Mouse (Mus musculus) spleen, postnatal 4 days (tissue): ENCODE measurements around the gene Trak1.
"Not testable (repeated sequence)": the region's sequence is repeated elsewhere in the genome, so short reads cannot be mapped to it uniquely, and the experiment has no call there.

Experiments used
- DNase-seq, 2 experiments: peaks; one replicate each; pipeline ENCODE4 v3.0.0; 2022; ENCODE audit warnings: low spot score in 2 of 2

Gene Trak1

DNA sequence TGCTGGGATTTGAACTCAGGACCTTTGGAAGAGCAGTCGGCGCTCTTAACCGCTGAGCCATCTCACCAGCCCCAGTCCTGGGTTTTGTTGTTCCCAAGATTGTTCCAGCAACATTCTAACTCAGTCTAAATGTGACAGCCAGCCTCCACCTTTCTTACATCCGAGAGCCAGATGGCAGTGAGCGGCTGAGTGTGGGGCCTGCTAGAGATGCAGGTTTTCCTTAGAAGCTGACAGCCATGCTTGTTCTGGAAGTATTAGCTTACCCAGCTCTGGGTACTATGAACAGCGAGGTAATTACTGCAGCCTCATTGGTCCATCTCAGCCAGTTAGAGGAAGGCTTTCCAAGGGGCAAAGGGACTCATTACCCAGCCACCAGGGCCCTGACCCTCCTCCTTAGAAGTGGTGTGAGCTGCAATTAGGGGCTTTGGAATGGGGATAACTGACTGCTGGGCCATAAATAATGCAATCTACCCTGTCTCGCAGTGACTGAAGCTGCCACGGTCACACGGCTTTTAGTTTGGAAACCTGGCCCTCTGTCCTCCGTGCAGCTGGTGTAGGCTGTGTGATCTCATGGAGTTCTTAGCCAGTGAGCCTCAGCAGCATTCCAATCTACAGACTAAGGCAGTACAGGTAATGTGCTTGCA is 22.1 kb downstream of the Trak1 start:
- DNase-seq = no peak

DNA sequence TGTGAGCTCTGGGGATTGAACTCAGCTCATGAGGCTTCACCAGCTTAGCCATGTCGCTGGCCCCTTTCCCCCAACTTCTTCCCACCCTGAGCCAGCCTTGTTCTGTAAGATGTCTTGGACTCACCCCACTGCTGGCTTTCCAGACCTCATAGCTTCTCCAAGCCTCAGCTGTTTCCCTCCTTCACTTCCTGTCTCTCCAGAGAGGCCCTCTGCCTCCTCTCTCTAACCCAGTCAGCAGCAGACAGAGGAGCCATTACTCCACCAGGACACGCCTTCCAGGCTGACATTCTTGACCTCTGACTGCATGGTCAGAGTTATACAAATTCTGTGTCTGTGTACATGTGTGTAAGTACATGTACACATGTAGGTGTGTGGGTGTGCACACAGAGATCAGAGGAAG is 23.1 kb downstream of the Trak1 start:
- no peak for DNase-seq

DNA sequence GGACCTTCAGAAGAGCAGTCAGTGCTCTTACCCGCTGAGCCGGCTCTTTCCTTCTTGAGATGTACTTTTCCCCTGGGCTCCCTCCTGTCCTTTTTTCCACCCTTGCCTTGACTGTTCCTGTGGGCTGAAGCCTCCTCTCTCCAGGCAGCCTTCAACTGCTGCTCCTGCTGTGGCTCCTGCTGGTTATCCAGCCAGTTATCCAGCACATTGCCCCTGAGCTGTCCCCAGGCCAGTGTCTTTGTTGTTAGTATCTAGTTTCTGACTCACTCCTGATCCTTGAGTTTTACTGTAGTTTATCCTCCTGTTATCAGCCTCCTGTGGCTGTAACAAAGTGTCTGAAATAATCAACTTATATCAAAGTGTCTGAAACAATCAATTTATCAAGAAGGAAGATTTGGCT is 23.8 kb downstream of the Trak1 start:
- no peak for DNase-seq

DNA sequence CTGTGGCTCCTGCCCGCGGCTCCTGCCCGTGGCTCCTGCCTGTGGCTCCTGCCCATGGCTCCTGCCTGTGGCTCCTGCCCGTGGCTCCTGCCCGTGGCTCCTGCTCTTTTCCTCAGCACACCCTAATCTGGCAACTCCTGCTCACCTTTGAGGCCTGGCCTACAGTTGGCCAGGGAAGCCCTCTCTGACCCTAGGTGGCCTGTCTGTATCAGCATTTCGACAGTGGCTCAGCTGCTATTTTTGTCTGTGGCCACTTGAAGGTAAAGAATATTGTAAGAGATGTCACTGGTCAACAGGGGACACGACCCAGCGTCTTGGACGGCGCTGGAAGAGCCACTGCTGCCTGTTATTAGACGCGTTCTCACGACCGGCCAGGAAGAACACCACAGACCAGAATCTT is 24.7 kb downstream of the Trak1 start:
- DNase-seq = no peak

DNA sequence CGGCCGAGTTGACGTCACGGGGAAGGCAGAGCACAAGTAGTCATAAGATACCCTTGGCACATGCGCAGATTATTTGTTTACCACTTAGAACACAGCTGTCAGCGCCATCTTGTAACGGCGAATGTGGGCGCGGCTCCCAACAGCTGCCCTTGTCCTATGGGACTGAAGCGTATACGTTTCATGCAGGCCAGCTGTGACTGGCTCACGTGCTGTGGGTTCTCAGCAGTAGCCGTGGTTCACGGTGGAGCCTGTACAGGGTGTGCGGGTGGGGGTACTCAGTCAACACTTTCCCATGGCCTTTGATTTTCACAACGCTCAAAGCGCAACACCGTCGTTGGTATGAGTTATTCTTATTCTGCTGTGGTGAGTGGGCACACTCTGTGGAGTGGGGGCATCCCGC is 31.0 kb downstream of the Trak1 start:
- not testable (repeated sequence) for DNase-seq

DNA sequence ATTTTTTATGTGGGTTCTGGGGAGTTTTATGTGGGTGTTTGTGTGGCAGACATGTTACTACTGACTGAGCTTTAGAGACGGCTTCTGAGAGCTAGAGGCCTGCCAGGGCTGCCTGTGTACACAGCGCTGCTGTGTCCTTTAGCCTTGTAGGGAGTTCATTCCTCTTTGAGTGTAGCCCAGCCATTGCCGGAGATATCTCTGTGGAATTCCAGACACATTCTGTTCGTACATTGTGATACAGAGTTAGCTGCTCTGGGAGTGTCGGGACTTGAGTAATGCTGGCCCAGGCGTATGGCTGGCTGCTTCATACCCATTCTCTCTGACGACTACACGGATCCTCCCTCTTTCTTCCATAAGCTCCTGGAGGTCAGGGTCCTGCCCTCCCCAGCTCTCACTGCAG is 31.9 kb downstream of the Trak1 start:
- DNase-seq = no peak

DNA sequence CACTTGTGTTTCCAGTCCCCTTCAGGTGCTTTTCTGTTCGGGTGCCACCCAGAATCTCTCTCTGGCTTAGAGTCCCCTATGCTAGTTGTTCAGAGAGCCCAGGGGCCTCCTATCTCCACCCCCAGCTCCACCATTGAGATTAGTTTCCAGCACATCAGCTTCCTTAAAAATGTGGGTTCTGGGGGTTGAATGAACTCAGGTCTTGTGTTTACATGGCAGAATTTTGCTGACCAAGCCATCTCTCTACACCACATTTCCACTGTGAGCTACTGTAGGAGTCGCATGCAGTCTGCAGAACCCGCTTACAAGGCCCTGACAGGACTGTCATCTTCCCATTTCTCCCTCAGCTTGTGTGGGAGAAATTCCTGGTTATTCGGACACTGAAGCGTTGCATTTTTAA is 32.8 kb downstream of the Trak1 start:
- DNase-seq = no peak

DNA sequence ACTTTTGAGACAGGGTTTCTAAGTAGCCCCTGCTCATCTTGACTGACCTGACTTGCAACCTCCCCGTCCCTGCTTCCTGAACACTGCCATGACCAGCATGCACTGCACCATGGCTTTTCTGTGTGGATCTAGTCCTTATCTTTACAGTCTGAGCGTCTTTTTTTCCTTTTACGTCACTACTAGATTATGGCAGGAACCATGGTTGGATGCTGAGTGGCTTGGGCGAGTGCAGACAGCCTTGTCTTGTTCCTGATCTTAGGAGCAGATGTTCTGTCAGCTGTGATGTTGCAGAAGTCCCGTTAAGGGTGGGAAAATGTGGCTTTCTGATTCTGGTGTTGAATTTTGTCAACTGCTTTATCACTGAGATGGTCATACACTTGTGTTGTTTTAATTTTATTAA is 34.1 kb downstream of the Trak1 start:
- DNase-seq = no peak

DNA sequence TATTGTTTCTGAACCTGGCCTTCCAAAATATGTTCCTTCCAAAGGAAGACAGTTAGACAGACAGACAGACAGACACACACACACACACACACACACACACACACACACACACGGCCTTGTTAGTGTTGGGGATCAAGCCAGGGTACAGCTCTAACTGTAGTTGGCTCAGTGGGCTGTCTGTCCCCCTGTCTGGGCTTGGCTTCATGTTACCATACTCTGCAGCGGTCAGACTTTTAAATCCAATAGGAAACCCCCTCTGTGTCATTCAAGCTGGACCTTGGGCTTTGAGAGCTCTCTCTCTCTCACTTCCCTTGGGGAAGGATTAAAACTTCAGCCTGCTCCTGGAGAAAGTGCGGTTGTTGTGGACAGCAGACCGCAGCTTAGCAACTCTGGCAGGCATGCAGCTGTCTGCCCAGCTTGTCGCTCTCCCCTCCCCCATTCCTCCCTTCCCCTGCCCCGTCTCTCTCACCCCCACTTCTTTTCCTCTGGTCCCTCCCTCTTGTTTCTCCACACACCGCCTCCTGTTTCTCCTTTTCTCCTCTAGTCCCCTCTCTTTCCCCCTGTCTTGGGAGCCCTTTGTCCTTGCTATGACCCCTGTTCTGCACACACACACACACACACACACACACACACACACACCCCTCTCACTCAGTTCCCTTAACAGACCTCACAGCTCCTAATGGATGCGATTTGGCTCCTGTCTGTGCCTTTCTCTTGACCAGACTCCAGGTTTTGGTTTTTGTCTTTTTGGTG is 34.8 kb downstream of the Trak1 start:
- DNase-seq = no peak

DNA sequence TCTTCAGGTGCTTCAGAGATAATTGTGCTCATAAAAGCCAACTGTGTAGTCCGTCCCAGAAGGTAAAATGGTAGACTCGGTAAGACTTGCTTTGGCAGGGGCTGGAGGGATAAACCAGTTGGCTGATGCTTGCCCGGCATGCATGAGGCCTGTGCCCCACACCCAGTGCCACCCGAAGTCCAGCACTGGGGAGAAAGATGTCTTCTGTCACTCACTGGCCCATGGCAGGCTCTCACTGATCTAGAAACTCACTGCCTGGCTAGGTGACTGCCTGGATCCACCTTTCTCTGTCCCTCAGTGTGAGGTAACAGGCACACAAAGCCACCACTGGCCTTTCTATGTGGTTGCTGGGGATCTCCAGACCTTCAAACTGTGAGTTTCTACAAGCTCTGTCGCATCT is 36.3 kb downstream of the Trak1 start:
- DNase-seq = no peak

DNA sequence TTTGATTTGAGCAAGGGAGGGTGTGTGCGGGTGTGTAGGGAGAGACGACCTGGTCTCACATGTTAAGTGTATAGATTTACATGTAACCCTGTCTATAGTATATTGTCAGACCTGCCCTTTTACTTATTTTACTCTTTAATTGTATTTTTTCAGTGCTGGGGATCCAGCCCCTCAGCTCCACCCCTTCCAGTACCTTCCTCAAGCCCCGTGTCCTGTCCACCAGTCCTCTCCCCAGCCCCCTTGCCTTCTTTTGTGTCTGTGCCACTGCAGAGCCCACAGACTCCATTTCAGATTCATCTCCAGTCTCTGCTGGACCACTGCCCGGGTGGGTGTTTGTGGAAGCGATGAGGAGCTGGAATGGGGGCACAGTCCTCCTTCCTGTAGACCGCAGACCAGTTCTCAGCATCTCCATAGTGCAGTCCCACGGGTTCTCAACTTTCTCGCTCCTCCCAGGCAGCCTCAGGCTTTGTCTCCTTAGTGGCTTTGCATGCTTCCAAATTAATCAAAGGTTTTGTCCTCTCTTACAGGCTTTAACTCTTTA is 37.1 kb downstream of the Trak1 start:
- DNase-seq = no peak

DNA sequence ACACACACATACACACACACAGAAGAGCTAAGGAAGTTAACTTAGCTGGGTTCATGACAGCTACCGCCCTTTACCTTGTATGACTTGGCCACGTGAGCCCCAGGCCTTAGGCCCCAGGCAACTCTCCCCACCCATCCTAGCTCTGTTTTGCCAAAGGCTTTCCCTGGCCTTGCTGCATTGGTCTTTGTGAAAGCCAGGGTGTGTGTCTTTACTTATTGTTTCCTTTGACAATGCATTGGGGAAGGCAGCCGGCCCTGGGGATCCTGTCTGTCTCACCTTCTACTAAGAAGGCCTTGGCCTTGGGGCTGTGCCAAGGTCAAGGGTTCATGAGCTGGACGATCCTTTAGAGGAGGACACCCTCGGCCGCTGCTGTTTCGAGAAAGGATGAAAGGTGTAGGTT is 38.3 kb downstream of the Trak1 start:
- DNase-seq = no peak

DNA sequence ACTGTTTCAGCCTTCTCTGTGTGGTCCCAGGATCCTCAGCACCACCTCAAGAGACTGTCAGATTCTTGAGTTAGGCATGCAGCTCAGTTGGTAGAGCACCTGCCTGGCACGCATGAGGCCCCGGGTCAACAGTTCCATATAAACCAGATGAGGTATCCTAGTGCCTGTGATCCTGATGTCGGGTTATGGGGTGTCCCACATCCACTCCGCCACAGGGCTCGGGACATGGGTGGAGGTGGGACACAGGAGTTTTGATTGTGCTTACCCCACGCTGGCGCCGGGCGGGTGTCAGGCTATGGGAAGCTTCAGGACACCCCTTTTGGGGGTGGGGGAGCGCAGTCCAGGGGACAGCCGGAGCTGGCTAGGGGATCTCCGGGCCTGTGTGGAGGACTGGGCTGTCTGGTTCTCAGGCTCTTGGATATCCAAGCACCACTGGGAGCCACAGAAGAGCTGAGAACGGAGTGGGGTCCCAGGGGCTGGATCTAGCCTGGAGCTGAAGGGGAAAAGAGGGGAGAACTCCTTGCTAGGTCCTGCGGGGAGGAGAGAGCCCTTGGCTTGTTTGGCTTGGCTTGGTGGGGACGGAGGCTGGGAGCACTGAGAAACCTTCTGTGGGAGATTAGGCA is 39.1 kb downstream of the Trak1 start:
- no peak for DNase-seq

DNA sequence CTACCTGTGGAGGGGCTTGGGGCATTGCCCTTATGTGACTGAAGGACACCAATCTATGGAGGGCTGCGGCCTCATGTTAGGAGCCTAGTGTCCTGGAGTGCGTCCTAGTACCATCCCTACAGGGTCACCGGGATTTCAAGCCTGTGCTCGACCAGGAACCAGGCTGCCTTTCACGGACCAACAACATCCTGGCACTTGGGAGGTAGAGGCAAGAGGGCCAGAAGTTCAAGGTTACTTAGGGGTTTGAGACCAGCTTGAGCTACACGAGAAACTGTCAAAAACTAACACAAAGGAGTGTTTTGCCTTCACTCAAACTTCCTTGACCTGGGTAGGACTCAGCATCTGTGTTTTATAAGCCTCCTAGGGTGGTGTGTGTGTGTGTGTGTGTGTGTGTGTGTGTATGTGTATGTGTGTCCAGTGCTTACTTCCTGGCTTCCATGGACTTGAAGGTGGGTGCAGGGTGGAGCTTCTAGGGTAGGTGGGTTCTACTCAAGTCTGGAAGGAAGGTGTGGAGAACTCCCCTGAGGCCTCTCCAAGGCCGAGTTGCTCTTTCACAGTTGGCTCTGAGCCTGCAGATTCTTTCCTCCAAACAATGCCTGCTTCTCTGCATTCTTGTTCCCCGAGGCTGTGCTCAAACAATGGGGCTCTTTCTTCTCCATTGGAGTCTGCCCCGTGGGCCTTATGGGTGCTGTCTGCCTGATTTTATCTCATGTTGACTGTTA is 40.1 kb downstream of the Trak1 start:
- no peak for DNase-seq

DNA sequence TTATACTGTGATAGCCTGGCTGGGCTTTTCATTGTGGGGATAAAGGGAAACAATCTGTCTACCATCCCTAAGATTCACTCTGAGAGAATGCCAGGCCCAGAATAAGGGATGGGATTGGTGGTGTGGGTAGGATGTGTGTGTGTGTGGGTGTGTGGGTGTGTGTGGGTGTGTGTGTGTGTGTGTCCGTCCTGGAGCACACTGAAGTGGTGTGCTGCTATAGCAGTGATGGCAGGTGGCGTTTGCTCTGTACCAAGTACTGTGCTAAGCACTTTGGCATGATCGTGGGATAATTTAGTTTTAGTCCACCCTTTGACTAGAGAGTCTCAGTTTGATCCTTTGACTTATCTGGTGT is 40.6 kb downstream of the Trak1 start:
- DNase-seq = no peak

DNA sequence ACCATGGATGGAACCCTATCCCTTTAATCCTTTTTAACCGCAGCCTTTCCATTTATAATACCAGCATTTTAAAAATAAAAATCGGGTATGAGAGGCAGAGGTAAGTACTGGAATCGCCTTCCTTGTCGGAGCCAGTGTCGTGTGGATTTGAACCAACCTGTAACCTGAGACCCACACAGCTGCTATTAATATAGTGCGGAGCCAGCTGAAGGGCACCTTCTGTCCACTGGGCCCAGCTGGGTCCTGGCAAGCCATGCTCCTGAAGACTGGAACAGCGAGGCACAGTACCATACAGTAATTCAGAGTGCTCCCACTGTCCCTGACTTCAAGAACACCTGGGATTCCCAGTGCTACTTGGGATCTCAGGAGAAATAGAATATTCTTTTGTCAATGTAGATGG is 44.5 kb downstream of the Trak1 start:
- DNase-seq = no peak

DNA sequence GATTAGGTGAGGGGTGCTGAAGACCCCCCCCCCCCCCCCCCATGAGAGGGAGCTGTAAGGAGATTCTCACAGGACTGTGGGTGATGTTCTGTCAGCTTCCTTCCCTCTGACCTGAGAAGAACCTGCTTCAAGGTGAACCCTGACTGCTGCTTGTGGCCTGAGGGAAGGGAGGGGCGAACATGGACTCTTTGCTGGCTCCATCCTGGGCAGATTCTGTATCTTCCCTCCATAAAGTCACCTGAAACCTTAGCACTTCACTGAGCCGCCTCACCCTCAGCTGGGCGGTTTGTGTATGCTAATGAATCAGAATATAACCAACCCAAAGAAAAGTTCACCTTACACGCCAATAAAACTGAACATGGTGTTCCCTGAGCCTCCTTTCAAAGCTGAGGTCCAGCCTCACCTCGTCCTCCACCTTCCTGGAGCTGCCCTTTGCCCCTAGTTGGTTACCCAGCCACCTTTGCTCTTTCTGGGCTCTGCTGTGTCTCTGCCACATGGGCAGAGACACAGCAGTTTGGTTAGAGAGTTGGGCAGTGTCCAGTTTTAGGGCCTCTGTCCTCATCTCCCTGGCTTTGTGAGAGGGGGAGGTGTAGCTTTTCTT is 45.3 kb downstream of the Trak1 start:
- DNase-seq = no peak

DNA sequence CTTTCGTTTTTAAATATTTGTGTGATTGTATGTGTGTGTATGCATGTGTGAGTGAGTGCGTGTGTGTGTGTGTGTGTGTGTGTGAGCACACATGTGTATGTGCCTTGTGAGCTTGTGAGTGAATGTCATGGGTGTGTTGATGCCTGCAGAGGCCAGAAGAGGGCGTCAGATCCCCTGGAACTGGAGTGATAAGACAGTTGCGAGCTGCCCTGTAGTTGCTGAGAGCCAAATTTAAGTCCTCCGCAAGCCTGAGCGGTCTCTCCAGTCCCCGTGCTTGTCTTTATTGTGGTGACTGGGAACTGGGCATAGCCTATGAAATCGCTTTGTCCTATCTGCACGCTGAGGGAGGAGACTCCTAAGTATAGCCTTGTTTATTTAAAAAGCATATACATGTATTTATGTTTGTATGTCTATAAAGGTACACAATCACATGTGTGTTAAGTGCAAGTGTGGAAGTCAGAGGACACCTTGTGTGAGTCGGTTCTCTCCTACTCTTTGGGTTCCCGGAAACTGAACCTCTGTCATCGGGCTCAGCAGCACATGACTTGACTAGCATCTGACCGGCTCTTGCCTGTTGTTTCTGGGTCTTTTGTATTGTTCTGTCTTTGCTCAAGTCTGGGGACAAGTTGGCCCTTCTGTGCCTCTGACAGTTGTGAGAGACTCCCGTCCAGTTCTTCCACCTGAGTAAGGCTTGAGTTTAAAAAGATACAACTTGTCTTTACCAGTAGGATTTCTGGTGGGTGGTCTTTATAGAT is 46.0 kb downstream of the Trak1 start:
- no peak for DNase-seq

DNA sequence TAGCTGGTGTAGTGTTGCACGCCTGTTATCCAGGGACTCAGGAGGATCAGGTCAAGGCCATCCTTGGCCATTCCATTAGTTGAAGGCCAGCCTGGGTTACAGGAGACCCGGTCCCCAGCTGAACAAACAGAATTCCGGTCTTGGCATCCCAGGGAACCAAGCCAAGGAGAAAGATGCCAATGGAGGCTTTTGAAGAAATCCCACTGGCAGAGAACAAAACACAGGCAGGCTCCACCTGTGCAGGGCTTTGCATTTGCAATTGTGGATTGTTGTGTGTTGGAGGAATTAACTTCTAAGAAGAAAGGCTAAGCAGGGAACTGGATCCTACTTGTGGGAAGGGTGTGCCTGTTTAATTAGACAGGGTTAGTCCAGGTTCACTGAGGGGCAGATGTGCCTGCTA is 47.0 kb downstream of the Trak1 start:
- DNase-seq = no peak

DNA sequence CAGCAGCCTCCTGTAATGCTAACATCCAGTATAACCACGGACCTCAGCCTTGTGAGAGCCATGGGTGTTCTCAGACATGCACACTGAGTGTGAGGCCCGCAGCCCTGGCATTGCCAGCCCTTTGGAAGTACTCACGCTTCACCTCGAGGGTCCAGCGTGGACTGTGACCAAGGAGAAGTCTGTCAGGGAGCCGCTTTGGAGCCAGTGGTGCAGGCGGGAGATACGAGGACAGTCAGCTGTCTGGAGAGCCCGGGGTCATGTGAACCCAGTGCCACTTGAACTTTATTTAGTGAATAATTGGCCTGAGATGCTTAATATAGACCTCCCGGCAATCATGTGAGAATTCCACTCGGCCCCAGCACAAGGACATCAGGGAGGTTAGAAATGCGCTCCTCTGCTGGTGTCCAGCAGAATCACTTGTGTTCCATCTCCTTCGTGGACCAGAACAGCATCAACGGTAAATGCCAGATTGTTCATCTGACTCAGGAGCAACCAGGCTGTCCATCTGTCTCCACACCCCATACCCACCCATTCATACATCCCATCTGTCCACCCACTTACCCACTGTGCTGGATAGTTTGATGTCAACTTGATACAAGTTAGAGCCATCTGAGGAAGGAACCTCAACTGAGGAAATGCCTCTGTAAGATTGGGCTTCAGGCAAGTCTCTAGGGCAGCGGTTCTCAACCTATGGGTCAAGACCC is 48.3 kb downstream of the Trak1 start:
- no peak for DNase-seq

DNA sequence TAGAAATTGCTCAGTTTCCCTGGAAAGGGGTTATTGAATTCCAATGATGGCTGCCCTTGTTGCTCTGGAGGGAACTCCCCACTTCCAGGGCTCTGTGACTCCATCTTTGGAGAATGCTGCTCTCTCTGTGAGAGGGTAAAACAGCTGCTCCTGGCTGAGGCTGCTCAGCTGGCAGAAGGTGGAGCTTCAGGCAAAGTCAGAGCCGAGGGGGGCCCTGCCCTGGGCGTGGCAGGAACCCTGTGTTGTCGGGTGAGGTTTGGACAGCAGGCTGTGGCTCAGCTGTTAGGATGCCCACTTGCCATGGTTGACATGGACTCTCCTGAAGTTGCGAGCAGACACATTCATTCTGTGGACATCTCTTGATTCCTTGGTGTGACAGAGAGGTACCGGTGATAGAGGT is 49.3 kb downstream of the Trak1 start:
- no peak for DNase-seq
